Mouse (Mus musculus): ENCODE measurements around the gene Olfr723.
"Not testable (repeated sequence)": the region's sequence is repeated elsewhere in the genome, so short reads cannot be mapped to it uniquely, and the experiment has no call there.

DNA sequence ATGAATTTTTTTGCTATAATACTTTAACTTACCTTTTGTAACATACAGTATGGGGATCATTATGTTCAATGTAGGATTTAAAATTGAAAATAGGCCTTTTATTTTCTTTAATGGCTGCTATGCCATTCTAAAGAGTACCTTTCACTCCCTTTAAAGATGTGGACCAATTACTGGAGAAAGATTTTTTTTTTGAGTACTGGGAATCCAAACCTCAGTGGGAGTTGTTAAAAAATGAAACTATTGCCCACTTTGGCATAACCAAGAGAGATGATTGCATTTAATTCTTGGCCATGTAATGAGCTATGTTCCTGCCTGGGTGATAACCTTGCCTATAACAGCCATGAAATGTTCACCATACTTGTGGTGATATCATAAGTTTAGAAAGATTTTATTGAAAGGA is at the start of gene Olfr723:
- not testable (repeated sequence) for TF ChIP-seq CTCF (IDR thresholded peaks at IDR 0.05; ENCODE audit: low read depth, low read length); GATA2 (IDR thresholded peaks at IDR 0.05; ENCODE audit: borderline replicate concordance, low read depth, low read length); GATA1 (IDR thresholded peaks at IDR 0.05; ENCODE audit: borderline replicate concordance, low read length); TAL1 (conservative IDR thresholded peaks at IDR 0.05; ENCODE audit: low read depth, low read length); POLR2AphosphoS5 (IDR thresholded peaks at IDR 0.05; ENCODE audit: insufficient replicate concordance, low read depth, low read length)

Measured in G1E (cell line).